Mouse (Mus musculus) forebrain, embryonic 14.5 days (tissue): ENCODE results near the gene Ttc17. TPM values are rescaled to one million over a fixed set of nuclear protein-coding genes. Genes with fewer than 3 reads are reported as not detected.

Experiments
- ATAC-seq: fragments of 200-750 bp; cut with Nextera tagmentation; 2 replicates; pipeline ENCODE4 v1.8.0; 2017; ENCODE audit warnings: mild to moderate bottlenecking, moderate library complexity
- DNase-seq: peaks from one replicate; pipeline ENCODE4 v3.0.0-alpha.2; 2015; ENCODE audit warnings: low spot score
- H3K27ac ChIP-seq: fragments of 300-500 bp; sonication (generic); 2 replicates; pipeline ENCODE4 v1.5.1; 2014; ENCODE audit warnings: low read depth, mild to moderate bottlenecking, control low read depth, low read length, moderate library complexity
- H3K27me3 ChIP-seq: fragments of 300-500 bp; sonication (generic); replicated peaks from 2 replicates; pipeline ENCODE4 v1.6.1; 2014; ENCODE audit warnings: low read length, control low read depth, mixed read lengths; ENCODE audit not compliant: control insufficient read depth, insufficient read depth
- H3K36me3 ChIP-seq: fragments of 300-500 bp; sonication (generic); 2 replicates; pipeline ENCODE4 v1.6.1; 2014; ENCODE audit warnings: low read length, control low read depth; ENCODE audit not compliant: control insufficient read depth, insufficient read depth
- H3K4me1 ChIP-seq: fragments of 300-500 bp; sonication (generic); 2 replicates; pipeline ENCODE4 v1.6.1; 2014; ENCODE audit warnings: antibody characterized with exemption, low read length, control low read depth; ENCODE audit not compliant: control insufficient read depth, insufficient read depth
- H3K4me2 ChIP-seq: fragments of 300-500 bp; sonication (generic); 2 replicates; pipeline ENCODE4 v1.6.1; 2014; ENCODE audit warnings: mild to moderate bottlenecking, control low read depth, low read length
- H3K4me3 ChIP-seq: fragments of 300-500 bp; sonication (generic); 2 replicates; pipeline ENCODE4 v1.5.1; 2014; ENCODE audit warnings: low read depth, low read length, control low read depth
- H3K9ac ChIP-seq: fragments of 300-500 bp; sonication (generic); 2 replicates; pipeline ENCODE4 v1.6.1; 2014; ENCODE audit warnings: mild to moderate bottlenecking, low read length, control low read depth, moderate library complexity
- H3K9me3 ChIP-seq: fragments of 300-500 bp; sonication (generic); replicated peaks from 2 replicates; pipeline ENCODE4 v1.6.1; 2016; ENCODE audit warnings: low read length, control low read depth, mixed read lengths; ENCODE audit not compliant: control insufficient read depth
- WGBS: fragments of 180-500 bp; shearing (Covaris S2); extraction: QIAGEN DNeasy Blood & Tissue Kit; methylation state at CpG from one replicate; pipeline ENCODE4 v1.1.7; 2014; 5-methylcytosine and 5-hydroxymethylcytosine counted together
- polyA plus RNA-seq: library from polyadenylated mRNA; unstranded; fragments of >200 nt; fragmentation: Nextera tagmentation; extraction: Ambion mirVana; gene quantifications from 2 replicates; pipeline ENCODE4 v1.2.1, GENCODE M21; 2014

The Ttc17 gene
- polyA plus RNA-seq, 1 experiment from 2014 or later = 19.1 TPM

DNA sequence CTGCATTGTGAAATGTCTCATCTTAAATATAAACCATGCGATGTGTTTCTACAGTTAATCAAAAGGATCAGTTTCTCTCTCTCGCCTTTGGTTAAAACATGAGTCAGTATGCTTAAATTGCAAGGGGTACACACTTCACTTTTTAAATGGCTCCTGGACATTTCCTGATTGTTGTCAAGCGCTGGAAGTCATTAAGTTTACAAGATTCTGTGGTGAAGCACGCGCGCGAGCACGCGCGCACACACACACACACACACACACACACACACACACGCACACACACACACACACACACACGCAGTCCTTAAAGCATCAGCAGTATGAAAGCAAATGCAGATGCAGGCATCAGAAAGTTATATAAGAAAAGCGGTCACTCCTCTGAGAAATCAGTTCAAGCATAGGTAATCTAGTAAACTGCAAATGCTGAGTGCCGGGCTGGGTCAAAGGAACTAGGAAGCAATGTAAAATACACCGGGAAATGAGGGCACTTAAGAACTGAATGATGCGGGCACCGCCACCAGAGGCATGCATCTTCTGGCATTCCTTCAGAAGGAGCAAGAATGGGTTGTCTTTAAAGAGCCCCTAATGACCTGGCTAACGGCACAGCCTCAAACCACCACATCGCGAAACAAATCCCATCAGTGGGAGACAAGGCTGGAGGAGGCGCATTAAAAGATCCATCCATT, 949 bp downstream of the Ttc17 start:
- peak overlapping the region; percentile 87 for H3K4me2 ChIP-seq
- no peaks in the 10 kb centered on the region for H3K27me3 ChIP-seq
- peak overlapping the region; percentile 94 for H3K4me3 ChIP-seq
- H3K4me1 ChIP-seq = peaks cover 9% of the 10 kb centered on the region
- peaks cover 4% of the 10 kb centered on the region for H3K36me3 ChIP-seq
- H3K27ac ChIP-seq = no peak overlapping the region
- WGBS = 8% methylated on average over 21 of the region's 21 CpGs
- H3K9me3 ChIP-seq = no peaks in the 10 kb centered on the region
- ATAC-seq (no peak), DNase-seq (peak; percentile 49)
- H3K9ac ChIP-seq = peak overlapping the region; percentile 90

DNA sequence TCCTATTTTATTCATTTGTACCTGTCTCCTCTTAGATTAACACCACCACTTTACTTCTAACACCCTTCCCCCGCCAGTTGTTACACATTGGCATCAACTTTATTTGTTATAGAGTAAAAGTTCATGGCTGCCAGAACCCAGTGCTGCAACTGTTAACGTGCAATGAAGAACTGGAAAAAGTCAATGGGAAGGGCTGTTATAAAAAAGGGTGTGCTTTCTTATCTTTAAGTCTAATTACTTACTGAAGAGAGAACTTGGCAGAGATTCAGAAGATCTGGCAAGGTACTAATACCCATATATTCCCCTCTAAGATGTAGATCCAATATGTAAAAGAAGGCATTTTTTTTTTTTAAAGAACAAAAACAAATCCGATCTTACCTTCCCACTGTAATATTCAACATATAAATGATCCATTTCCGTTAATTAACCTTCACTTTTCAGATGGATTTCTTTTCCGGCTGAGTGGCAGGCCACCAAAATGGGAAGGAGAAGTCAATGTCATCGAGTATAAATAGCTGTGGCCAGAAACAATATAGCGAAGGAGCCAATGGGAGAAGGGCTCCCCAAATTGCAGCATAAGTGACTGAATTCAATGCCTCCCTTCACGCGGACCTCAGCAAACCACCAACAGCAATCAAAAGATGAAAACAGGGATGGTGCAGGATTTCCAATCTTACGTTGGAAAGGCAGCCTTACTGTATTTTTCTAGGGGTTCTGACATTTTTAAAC, 1.8 kb downstream of the Ttc17 start:
- Histone ChIP-seq H3K36me3 (no peaks in the 10 kb centered on the region), H3K4me2 (peak overlapping the region; percentile 87), H3K9me3 (no peaks in the 10 kb centered on the region), H3K9ac (peak overlapping the region; percentile 90; the same call in 1 of the 2 replicates), H3K4me3 (no peak overlapping the region), H3K27me3 (no peaks in the 10 kb centered on the region), H3K4me1 (peaks cover 9% of the 10 kb centered on the region), H3K27ac (no peak overlapping the region)
- WGBS = 49% methylated on average over 10 of the region's 10 CpGs
- no peak for DNase-seq
- ATAC-seq = no peak

DNA sequence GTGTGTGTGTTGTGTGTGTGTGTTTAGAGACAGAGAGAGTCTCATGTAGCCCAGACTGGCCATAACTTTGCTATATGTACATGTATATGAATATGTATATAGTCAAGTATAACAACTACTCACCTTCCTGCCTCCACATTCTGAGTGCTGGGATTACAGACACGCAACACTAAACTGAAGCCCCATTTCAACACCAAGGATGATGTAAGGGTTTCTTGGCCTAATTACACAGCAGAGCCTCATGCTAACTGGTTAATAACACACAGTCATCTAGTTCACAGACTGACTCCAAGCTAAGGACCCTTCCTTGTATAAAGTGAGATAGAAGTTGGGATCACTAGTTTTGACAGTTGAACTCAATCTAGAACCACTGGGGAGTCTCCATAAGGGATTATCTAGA, 3.9 kb downstream of the Ttc17 start:
- no peaks in the 10 kb centered on the region for H3K27me3 ChIP-seq
- H3K4me3 ChIP-seq = no peak overlapping the region
- no peaks in the 10 kb centered on the region for H3K36me3 ChIP-seq
- H3K4me2 ChIP-seq = no peak overlapping the region
- 94% methylated on average over 1 of the region's 1 CpGs for WGBS
- H3K27ac ChIP-seq = no peak overlapping the region
- H3K4me1 ChIP-seq = peaks cover 6% of the 10 kb centered on the region
- no peak for DNase-seq
- H3K9ac ChIP-seq = no peak overlapping the region
- ATAC-seq = no peak
- H3K9me3 ChIP-seq = no peaks in the 10 kb centered on the region

DNA sequence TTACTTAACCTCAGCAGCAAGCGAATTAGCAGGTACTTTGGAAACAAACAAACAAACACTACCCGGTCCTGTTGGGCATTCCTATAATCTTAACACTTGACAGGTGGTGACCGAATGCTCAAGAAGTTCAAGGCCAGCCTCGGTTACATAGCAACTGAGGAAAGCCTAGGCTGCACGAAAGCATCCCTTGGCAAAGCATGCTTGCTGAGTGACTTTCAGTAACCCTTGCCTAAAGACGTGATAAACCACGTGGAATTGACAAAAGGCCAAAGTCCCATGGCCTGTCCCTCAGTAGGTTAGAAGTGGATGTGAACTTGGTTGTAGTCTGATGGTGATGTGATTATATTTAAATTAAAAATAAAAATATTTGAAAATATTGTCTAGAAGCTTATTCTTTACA, 4.4 kb downstream of the Ttc17 start:
- H3K9ac ChIP-seq = no peak overlapping the region
- H3K4me2 ChIP-seq = no peak overlapping the region
- no peaks in the 10 kb centered on the region for H3K27me3 ChIP-seq
- H3K4me3 ChIP-seq = no peak overlapping the region
- ATAC-seq (no peak), DNase-seq (no peak)
- H3K9me3 ChIP-seq = no peaks in the 10 kb centered on the region
- peaks cover 3% of the 10 kb centered on the region; the same call in 1 of the 2 replicates for H3K4me1 ChIP-seq
- 93% methylated on average over 7 of the region's 7 CpGs for WGBS
- no peak overlapping the region for H3K27ac ChIP-seq
- no peaks in the 10 kb centered on the region for H3K36me3 ChIP-seq

DNA sequence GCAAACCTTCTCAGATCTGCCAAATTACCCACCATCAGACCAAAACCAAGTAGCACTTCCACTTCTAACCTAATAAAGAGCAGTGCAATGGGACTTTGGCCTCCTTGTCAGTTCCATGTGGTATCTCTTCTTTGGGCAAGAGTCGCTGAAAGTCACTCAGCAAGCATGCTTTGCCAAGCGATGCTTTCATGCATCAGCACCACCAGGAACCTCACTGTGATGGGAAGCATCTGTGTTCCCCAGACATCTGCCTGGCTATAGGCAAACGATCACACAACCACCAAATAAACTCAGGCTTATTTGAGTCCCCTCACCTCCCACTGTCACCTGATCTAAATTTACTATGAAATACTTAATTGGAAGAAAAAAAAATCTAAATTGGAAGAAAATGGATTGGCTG, 5.5 kb downstream of the Ttc17 start:
- ATAC-seq (no peak), DNase-seq (no peak)
- no peaks in the 10 kb centered on the region for H3K36me3 ChIP-seq
- no peak overlapping the region for H3K27ac ChIP-seq
- H3K27me3 ChIP-seq = no peaks in the 10 kb centered on the region
- WGBS = 83% methylated on average over 3 of the region's 3 CpGs
- H3K9me3 ChIP-seq = no peaks in the 10 kb centered on the region
- H3K9ac ChIP-seq = no peak overlapping the region
- H3K4me3 ChIP-seq = no peak overlapping the region
- H3K4me1 ChIP-seq = peaks cover 3% of the 10 kb centered on the region; the same call in 1 of the 2 replicates
- H3K4me2 ChIP-seq = no peak overlapping the region

DNA sequence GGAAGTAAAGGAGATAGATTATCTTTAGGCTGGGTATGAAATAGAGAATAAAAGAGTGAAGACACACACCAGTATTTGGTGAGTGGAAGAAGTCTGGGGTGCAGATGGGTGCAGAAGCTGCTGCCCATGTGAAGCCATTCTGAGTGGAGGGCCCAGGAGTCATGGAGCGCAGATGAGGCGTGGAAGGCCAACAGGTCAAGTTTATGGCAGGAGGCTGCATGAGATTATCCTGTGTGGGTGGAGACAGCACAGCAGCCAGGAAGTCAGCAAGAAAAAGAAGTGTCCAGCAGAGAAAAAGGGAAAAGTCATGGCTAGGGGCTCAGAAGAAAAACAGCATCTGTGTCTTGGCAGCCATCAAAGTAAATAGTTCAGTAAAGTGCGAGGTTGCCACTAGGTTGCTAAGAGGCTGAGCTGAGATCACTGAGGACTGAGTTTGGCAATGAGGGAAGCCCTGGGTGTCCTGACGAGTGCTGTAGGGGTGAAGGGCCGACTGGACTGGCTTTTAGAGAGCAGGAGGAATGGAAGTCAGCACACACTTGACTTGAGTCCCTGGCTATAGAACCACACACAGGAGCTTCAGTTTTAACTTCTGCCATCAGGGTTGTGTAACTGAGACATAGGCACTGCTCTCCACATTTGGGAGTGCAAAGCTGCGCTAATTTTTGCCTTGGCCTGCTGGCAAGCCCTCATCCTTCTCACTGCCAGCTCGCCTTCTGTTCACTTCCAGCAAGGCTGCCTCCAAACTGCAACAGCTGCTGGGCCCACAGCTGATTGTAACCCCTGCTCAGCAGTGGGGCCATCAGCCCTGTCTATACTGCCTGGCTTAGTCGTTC, 8.1 kb downstream of the Ttc17 start:
- 64% methylated on average over 8 of the region's 8 CpGs for WGBS

DNA sequence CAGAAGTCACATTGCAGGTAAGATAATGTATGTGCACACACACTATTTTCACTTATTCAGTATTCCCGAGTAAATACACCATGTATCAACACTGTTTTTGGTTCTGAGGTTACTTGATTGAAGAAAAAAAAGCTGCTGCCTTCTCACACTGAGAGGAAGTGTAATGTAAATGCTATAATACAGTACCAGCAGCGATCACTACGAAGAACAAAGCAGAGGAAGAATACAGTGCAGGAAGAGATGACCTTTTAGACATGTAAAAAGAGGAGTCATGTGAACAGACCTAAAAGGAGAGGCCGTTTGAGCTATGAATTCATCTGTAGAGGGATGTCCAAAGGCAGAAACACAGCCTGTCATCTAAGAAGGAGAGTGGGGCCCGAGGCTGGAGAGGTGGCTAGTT, 9.0 kb downstream of the Ttc17 start:
- no peaks in the 10 kb centered on the region for H3K36me3 ChIP-seq
- H3K4me2 ChIP-seq = no peak overlapping the region
- no peak overlapping the region for H3K4me3 ChIP-seq
- H3K27me3 ChIP-seq = no peaks in the 10 kb centered on the region
- H3K9ac ChIP-seq = no peak overlapping the region
- H3K9me3 ChIP-seq = no peaks in the 10 kb centered on the region
- H3K4me1 ChIP-seq = 0 out of 2 replicates have a peak, but pooled peaks cover 3% of the 10 kb centered on the region
- no peak for ATAC-seq
- WGBS = 86% methylated on average over 5 of the region's 5 CpGs
- DNase-seq = no peak
- no peak overlapping the region for H3K27ac ChIP-seq

More for the DNA sequence above, 8.1 kb downstream of the Ttc17 start:
- ATAC-seq (peak; percentile 90), DNase-seq (peak; percentile 68)
- H3K27ac ChIP-seq = peak overlapping the region; percentile 27; the same call in 1 of the 2 replicates
- no peaks in the 10 kb centered on the region for H3K27me3 ChIP-seq
- H3K4me3 ChIP-seq = no peak overlapping the region
- no peaks in the 10 kb centered on the region for H3K9me3 ChIP-seq
- 0 out of 2 replicates have a peak, but pooled peaks cover 3% of the 10 kb centered on the region for H3K4me1 ChIP-seq
- H3K9ac ChIP-seq = no peak overlapping the region
- no peak overlapping the region for H3K4me2 ChIP-seq
- H3K36me3 ChIP-seq = no peaks in the 10 kb centered on the region

DNA sequence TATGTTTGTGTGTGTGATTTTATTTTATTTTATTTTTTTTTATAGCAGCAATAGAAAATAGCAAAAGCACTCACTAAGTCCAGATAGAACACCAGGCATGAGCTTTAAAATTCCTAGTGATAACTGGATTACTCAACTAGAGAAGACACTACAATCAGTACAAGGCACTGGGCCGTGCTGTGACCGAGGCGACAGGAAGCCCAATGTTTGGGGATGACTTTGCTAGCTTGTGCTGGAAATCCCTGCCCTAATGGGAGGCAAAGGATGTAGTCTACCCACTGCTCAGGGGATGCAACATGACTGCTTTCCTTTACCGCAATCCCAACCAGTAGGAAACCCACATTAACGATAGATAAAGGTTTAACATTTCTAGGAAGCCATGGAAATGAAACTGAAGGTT, 10.2 kb downstream of the Ttc17 start:
- Histone ChIP-seq H3K4me1 (0 out of 2 replicates have a peak, but pooled peaks cover 3% of the 10 kb centered on the region), H3K4me2 (no peak overlapping the region), H3K27me3 (no peaks in the 10 kb centered on the region), H3K27ac (no peak overlapping the region), H3K4me3 (no peak overlapping the region), H3K9me3 (no peaks in the 10 kb centered on the region), H3K9ac (no peak overlapping the region), H3K36me3 (no peaks in the 10 kb centered on the region)
- DNase-seq = no peak
- WGBS = 93% methylated on average over 5 of the region's 5 CpGs
- no peak for ATAC-seq
